Mouse (Mus musculus) urinary bladder, adult 18-20 months (tissue): ENCODE measurements around the gene Hinfp.
"Not testable (repeated sequence)": the region's sequence is repeated elsewhere in the genome, so short reads cannot be mapped to it uniquely, and the experiment has no call there.

Experiments used
- DNase-seq, 2 experiments: peaks; one replicate each; pipeline ENCODE4 v3.0.0; 2022; ENCODE audit warnings: low spot score in 2 of 2, mixed read lengths in 2 of 2

Hinfp gene

DNA sequence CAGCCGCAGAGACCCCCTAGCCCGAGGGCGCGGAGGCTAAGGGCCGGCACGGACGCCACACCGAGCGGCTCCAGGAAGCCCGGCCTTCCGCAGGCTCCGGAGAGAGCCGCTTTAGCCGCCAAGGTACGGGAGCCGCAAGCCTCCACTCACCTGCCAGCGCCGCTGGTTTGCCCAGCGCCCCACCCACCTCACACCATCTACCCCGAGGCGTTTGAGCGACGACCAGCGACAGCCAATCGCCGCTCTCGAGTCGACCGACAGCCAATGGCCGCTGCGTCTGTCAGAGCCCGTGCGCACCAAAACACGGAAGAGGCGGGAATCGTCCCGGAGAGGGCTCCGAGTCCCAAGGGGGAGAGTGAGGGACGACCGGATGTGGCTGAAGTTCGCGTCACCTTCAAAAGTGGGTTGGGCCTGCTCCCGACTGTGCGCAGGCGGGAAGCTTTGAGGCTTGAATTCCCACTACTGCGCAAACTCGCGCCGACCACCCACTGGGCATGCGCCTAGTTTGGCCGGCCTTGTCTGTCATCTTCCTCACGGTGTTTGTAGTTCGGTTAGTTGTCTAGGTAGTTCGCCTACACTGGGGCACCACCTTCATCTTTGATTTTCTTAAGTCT, at the start of gene Hinfp:
Hinfp (minus strand) TSS at position 206 of the 614 bp plus-strand sequence.
- DNase-seq, result peak; percentile 95 to 99

DNA sequence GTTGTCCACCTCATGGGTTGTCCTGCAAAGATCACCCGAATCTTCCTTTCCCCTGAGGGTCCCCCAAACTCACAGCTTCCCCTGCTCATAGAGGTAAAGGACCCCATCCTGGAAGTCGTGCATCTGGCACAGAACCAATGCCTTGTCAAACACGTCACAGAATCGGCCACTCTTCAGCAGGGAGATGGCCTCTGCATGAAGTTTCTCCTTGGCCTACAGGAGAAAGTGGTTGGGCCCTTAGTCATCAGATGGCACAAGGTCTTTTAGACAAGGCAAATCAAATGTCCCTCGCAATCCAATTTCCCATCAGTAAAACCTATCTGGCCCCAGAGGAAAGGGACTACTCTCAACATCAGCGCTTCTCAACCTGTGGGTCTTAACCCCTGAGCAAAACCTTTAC, 47.7 kb upstream of the Hinfp start:
- no peak for DNase-seq

DNA sequence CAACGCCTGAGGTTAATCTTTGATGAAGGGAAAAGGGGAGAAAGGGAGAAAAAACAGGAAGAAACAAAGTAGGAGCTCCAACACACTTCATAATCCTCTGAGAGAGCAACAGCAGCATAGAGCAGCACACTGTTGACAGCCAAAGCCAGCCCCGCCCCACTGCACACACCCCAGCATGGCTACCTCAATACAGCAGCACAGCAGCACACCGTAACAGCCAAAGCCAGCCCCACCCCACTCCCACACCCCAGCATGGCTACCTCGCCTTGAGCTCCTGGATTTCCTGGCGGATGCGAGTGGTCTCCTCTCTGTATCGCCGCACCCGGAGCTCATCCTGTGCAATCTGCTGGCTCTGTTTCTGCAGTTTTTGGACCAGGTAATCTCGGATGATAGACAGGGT, 46.9 kb upstream of the Hinfp start:
- DNase-seq, result no peak

DNA sequence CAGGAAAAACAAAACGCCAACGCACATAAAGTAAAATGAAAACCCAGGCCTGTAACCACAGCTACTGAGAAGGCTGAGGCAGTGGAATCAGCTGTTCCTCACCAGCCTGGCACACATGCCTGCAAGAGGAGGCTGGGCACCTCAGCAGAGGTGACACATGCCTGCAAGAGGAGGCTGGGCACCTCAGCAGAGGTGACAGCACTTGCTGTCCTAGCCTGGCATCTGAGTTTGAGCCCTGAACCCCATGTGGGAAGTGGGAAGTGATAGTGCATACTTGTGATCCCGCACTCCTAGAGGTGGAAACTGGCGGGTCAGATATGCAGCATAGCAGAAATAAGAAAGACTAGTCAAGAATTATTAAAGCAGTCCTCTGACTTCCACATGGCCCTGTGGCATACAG, 45.9 kb upstream of the Hinfp start:
- no peak for DNase-seq

DNA sequence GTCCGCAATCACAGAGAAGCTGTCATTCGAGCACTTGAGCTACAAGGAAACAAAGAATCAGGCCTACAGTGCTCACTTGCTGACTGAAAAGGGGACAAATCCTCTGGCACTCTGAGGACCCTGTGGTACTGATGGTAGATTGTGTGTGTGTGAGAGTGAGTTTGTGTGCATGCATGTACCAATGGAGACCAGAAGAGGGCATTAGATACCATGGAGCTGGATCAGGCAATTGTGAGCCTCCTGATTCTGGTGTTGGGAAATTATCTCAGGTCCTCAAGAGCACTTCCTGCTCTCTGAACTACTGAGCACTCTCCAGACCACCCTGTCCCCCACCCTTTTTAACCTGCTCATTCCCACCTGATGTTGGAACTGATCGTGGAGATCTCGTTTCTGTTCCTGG, 43.1 kb upstream of the Hinfp start:
- DNase-seq, result no peak

DNA sequence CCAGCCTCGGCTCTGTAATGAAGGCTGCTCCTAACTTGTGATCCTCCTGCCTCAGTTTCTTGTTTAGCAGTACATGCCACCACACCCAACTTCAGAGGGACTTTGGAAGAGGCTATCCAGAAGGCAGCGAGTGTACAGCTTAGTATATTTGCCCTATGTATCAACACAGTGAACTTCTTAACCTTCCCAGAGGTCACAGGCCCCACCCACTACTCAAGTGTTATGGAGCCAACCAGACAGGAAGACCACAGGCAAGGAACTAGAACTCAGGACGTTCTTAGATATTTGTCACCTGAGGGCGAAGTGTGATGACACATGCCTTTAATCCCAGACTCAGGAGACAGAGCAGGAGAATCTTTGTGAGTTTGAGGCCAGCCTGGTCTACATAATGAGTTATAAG, 42.1 kb upstream of the Hinfp start:
- no peak for DNase-seq

DNA sequence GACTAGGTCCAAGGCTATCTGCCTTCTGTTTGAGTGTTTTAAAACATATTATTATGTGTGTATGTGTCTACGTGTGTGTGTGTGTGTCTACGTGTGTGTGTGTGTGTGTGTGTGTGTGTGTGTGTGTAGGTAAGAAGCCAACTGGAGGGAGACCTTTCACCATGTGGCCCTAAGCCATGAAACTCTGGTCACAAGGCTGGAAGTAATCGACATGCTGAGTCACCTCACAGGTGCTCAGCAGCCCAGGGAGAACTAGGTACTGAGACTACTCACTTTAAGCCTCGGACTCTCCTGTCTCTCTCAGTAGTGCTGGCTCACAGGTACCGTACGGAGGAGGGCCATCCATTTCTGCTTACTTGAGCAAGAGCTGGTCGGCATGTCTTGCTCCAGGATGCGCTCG, 41.7 kb upstream of the Hinfp start:
- no peak for DNase-seq

DNA sequence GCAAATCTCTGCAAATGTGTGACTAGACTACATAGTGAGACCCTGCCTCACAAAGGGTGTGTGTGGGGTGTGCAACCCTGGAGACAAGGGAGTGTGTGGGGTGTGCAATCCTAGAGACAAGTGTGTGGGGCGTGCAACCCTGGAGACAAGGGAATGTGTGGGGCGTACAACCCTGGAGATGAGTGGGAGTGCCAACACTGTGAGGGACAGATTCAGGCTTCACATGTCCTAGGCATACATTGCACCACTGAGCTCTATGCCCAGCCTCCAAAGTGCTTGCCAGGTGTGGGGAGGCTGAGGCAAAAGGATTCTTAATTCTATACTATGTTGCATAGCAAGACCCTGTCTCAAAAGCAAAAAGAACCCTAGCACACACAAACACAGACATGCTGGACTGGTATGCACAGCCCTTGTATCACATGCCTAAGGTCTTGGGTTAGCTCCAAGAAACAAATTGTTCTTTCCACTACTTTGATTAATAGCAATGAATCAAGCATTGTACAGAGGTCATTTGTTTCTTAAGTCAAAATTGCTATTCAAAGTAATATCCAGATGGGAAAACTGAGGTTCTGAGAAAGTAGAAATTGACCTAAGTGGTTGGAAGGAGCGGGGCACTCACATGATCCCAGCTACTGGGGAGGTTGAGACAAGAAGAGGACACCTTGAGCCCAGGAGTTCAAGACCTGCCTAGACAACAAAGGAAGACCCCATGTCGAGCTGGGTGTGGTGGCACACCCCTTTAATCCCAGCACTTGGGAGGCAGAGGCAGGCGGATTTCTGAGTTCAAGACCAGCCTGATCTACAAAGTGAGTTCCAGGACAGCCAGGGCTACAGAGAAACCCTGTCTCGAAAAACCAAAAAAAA, 40.3 kb upstream of the Hinfp start:
- no peak for DNase-seq

DNA sequence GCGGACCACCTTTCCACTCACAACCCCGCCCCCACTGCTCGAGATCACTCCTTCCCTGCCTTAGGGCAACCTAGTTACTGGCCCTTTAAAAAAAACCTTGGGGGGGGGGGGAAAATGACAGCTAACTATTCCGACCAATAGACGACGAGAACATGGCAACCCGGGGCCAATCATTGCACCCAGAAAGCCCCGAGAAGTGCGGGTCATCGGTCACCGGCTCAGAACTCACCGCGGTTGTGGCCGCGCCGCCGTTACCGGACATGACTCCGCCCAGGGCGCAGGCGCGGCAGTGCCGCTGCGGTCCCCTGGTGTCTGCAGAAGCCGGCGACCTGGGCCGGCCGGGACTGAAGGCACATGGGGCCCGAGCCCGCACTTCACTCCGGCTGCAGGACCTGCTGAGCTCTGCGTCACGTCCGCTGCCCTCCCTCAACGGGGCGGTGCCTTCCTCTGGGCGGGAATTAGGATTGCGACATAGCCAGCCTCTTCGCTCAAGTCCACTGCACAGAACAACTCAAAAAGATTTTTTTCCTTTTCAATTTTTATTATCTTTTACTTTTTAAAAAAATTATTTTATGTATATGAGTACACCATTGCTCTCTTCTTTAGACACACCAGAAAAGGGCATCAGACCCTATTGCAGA, 38.4 kb upstream of the Hinfp start, which contains the start of gene Hmbs:
Hmbs (minus strand) TSS at position 448 of the 641 bp plus-strand sequence.
- DNase-seq, result peak; percentile 89 to 97

DNA sequence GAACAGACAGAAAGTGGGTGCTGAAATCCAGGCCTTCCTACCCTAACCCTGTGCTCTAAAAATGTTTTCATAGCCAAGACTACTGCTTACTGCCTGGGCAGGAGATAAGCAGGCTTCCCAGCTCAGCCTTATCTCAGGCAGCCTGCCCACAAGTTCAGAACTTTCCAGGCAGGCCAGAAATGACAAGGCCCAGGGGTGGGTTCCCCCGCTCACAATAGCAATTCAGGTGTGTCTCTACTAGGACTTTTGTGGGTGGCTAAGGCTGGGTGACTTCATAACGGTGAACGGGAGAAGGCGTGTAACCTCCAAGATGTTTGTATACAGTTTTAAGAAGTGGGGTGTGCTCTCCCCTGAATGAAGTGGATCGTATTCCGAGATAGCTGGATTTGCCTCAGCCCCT, 37.8 kb upstream of the Hinfp start:
- DNase-seq, result no peak

DNA sequence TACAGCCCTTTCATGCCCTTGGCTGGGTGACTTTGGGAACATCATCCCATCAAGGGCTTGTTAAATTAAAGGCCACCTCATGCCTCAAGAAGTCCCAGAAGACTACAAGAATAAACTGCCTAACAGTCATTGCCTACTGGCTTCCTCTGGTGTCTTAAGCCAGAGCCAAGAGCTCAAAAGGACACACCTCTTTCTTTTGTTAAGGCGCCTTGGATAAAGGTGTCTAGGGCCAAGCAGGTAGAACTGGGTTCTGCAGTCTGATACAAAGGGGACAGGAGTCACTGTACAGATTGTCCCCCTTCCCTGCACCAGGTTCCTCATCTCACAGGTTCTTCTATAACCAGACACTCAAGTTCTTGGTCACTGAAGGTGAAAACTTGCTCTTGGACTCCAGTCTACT, 37.1 kb upstream of the Hinfp start:
- DNase-seq, result no peak

DNA sequence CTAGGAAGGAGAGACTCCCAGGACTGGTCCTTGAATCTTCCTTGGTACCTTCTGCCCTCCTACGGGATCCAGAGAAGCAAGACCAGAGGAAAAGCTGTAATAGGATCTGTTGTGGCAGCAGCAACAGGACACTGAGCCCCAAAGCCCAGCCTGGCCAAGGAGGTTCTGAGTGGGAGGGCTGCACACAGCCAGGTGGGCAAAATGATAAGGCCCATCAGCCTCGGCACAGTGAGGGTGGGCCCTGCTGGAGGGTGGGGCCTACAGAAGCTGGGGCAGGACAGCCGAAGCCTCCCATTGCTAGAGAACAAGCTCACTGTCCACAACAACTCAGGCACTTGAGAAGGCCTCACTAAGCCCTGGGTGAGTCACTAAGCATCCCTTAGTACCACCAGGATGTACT, 36.7 kb upstream of the Hinfp start:
- no peak for DNase-seq

DNA sequence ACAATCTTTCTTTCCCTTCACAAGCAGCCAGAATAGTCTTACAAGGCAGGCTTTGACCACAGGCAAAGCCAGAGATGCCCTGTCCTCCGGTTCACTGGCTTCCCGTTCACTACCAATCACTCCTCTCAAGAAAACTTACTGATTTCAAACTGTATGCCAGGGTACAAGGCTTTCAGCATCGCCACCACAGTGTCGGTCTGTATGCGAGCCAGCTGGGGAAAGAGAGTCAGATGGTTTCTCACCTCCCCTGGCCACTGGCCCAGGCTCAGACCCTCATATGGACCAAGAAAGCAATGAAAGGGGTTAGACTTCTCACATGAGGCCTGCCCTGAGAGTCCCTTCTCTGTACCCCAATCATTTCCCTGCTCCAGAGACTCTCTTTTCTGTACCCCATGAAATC, 36.0 kb upstream of the Hinfp start:
- no peak for DNase-seq

DNA sequence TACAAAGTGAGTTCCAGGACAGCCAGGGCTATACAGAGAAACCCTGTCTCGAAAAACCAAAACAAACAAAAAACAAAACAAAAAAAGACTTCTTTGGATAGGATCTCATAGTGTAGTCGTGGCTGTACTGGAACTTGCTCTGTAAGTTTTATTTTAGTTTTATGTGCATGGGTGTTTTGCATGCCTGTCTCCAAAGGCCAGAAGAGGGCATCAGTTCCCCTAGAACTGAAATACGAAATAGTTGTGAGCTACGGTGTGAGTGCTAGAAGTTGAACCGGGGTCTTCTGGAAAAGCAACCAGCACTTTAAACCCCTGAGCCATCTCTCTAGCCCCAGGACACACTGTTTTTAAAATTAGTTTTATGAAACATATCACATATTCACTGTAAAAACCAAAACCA, 33.1 kb upstream of the Hinfp start:
- DNase-seq, result no peak

DNA sequence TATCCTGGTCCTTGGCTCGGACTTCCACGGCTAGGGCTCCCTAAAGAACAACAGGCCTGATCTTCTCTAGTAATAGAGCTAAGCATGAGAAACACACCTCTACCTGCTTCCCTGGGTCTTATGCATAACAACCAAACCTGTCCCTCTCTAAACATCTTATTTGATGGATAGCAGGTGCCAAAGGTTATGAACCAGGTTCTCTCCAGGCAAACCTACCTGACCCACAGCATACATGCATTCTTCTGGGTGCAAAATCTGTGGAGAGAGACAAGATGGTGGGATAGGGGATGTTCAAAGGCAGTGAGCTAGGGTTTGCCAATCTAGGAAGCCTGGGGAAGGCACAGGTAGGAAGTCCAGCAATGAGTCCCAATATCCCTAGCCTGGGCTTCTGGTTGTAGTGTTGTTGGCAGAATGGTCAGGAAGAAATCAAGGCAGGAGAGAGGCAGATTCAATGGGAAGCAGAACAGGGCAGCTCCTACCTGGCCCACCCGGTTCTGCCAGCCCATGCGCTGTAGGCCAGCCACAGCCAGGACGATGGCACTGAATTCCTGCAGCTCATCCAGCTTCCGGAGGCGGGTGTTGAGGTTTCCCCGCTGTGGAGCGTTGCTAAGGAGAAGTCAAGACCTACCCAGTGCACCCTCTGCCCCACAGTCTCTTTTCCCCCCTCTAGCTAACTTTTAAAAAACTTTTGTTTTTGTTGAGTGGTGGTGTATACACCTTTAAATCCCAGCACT, 32.1 kb upstream of the Hinfp start:
- no peak for DNase-seq

DNA sequence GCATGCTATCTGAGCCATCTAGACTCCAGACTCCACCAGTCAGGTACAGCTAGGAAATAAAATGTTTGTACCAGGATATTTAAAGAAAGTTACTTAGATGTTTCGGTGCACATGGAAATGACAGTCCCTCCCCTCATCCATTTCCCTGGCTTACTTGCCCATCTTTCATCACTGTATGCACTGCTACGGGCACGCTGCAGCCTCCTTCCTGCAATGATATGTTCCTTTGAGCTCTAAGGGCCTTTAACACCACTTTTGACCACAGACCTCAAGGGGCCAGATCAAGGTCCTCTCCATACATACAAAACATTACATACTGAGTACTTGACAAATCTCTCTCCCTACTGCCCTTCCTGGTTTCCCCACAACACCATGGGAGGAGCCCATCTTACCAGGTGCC, 31.5 kb upstream of the Hinfp start:
- no peak for DNase-seq

DNA sequence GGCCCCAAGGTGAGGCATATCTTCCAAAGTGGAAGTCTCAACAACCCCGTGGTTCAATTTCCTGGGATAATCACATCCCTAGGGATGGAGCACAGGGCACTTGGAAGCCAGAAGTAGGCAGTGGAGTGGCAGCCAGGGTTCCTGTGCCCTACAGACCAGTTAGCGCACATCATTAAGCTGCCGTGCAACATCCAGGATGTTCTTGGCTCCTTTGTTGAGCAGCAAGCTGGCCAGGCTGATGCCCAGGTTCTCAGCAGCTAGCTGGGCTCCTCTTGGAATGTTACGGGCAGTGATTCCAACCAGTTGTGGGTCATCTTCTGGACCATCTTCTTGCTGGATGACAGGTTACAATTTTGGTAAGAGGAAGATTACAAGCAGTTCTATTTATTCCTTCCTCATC, 31.0 kb upstream of the Hinfp start:
- not testable (repeated sequence) for DNase-seq

DNA sequence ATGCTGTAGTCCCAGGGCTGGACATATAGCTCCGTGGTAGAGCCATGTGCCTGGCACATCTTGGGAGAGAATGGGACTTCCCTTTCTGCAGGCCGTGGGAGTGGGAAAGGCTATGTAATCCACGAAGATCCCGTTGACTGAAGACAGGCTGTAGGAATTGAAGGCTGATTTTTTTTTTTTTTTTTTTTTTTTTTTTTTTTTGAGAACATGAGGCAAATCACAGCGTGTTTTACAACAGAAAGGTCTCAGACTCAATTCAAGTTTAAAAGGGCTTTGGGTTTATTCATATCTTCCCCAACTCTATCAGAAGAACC, 30.6 kb upstream of the Hinfp start:
- no peak for DNase-seq

DNA sequence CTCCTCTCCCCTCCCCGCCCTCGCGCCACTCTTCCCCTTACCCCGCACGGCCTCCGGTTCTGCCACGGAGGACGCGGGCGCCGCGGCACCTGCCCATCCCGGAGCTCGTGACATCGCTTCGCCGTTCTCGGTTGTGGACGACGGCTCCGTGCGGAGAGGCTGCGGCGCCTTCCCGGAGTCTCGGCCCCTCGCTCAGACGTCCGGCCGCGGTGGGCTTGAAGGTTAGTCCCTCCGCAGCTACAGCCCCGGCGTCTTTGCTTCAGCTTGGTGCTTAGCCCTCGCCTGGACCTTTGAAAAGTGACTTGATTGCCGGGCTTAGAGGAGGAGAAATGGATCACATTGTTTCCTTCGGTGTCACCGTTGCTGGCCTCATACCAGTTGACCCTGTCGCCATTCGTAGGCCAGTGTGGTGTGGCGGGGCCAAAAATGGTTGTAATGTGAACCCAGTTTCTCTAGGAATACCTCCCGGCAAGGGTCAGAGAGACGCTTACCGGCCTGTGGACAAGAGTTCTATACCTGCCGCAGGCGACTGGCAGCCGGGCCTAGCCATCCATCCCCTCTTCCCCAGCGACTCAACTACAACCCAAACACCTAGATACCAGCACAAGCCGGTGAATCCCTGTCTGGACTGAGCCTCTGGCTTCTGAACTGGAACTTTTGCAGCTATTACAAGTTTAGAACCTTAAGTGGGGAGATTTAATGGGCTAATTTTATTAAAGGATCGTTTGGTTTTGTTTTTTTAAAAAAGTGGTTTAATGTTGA, 30.0 kb upstream of the Hinfp start:
- peak in 1 of 2 experiments; percentile 53 for DNase-seq

DNA sequence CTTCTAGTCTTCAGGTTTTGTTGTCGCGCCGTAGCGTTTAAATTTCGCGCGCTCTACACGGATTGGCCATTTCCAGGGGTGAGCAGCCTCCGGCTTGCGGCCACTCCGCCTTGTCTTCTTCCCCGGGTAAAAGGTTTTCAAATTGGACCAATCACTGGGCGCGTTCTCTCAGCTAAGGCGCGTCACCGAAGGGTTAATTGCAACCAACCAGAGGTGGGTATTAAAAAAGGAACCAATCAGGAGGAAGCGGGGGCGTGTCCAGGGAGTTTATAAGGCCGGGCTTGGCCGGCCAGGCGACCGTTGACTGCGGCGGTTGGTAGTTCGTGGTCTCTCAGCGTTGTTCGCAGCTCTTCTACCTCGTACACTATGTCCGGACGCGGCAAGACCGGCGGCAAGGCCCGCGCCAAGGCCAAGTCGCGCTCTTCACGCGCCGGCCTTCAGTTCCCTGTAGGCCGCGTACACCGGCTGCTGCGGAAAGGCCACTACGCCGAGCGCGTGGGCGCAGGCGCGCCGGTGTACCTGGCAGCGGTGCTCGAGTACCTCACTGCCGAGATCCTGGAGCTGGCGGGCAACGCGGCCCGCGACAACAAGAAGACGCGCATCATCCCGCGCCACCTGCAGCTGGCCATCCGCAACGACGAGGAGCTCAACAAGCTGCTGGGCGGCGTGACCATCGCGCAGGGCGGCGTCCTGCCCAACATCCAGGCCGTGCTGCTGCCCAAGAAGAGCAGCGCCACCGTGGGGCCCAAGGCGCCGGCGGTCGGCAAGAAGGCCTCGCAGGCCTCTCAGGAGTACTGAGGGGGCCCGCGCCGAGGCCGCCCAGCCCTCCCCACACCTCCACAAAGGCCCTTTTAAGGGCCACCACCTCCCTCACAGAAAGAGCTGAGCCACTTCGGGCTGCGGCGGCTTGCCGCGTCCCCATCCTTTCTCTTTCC, 29.2 kb upstream of the Hinfp start, which contains the start of gene H2afx:
H2afx (plus strand) TSS at position 299 of the 935 bp plus-strand sequence.
- DNase-seq, result peak; percentile 96 to 97
